ENCODE assay signal across 24 mouse cellular contexts in genomic region chr12:46780983-46781382, GRCm38 (mm10). TPM values are rescaled to one million over a fixed set of nuclear protein-coding genes. Genes with fewer than 3 reads are reported as not detected.
"Had no signal": no experiment of that assay in that cellular context is flagged by ENCODE, and none has a peak within 500 bp of the region (broad histone marks: within the 10 kb centered on the region; RNA-seq: fewer than 3 reads in every experiment).

No protein-coding gene starts in this region.

- DNase-seq: gastrocnemius, postnatal 10 days; gastrocnemius, postnatal 25 days; heart, adult 18-20 months; heart, postnatal 10 days; heart, postnatal 4 days; kidney, adult 11 months; kidney, adult 2 months; kidney, adult 9 months; kidney, postnatal 14 days; kidney, postnatal 36 days; layer of hippocampus, adult 9-11 months; layer of hippocampus, postnatal 36 days; left cerebral cortex, postnatal 4 days had no signal

- ATAC-seq: hindbrain, postnatal 0 days; intestine, embryonic 16.5 days; liver, embryonic 12.5 days had no signal

- H3K9me3 ChIP-seq: heart, embryonic 10.5 days; heart, embryonic 12.5 days; hindbrain, embryonic 13.5 days; hindbrain, embryonic 15.5 days; kidney, embryonic 15.5 days; limb, embryonic 13.5 days; limb, embryonic 15.5 days; liver, embryonic 12.5 days had no signal

- H3K4me3 ChIP-seq: heart, embryonic 10.5 days; heart, embryonic 12.5 days; hindbrain, embryonic 13.5 days; hindbrain, embryonic 15.5 days; kidney, embryonic 15.5 days; limb, embryonic 13.5 days; limb, embryonic 15.5 days; liver, embryonic 12.5 days had no signal

- H3K27me3 ChIP-seq: heart, embryonic 12.5 days; hindbrain, embryonic 13.5 days; hindbrain, embryonic 15.5 days; kidney, embryonic 15.5 days; limb, embryonic 13.5 days; limb, embryonic 15.5 days; liver, embryonic 12.5 days had no signal

- H3K4me1 ChIP-seq: heart, embryonic 10.5 days; heart, embryonic 12.5 days; kidney, embryonic 15.5 days; limb, embryonic 13.5 days; limb, embryonic 15.5 days; liver, embryonic 12.5 days had no signal

- H3K36me3 ChIP-seq: heart, embryonic 10.5 days; heart, embryonic 12.5 days; hindbrain, embryonic 15.5 days; kidney, embryonic 15.5 days; limb, embryonic 13.5 days; limb, embryonic 15.5 days; liver, embryonic 12.5 days had no signal

RNA-seq across cellular contexts. Expression of gene Nova1, which starts 37.7 kb away (rescaled TPM):
- total RNA-seq: liver, adult 2 months had no signal
- polyA plus RNA-seq: liver, adult 2 months had no signal
